Mouse (Mus musculus): Measurements from ENCODE around the gene Lat. TPM values are rescaled to one million over a fixed set of nuclear protein-coding genes. Genes with fewer than 3 reads are reported as not detected.

The Lat gene
- total RNA-seq, 2 experiments from 2014 or later, result 0.73 to 1.8 TPM

DNA sequence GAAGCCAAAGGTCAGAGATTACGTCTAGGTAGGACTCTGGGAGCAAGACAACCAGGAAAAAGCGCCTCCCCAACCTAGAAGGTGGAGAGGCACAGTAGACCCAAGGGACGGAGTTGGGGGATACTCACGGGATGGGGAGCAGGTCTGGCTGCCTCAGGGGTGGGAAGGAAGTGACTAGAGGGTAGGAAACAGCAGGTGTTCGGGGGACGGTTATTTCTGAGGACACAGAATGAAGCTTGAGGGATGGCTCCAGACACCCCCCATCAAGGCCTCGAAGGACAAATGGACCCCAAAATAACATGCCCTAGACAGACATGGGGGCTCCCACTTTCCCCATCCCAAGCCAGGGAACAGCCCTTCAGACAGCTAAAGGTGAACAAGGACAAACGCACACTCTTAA, 1.0 kb downstream of the Lat start:
- DNase-seq (ENCODE audit: low spot score in 2 of 2), result no peak

DNA sequence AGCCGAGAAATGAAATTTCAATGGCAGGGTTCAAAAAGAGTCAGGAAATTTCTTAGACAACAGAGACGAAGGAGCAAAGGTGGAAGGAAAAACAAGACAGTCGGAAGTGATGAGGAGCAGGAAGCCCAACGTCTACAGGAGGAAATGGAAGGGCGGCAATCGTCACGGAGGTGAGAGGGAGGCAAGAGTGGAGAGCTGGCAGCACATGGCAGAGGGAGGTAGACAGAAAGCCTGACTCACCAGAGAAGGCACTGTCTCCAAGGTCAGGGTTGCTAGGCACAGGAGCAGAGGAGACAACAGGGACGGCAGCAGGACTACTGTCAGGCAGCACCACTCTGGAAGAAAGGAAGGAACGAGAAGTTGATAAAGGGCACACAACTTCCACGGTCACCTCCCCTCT, 1.7 kb downstream of the Lat start:
- DNase-seq (ENCODE audit: low spot score in 2 of 2), result no peak

DNA sequence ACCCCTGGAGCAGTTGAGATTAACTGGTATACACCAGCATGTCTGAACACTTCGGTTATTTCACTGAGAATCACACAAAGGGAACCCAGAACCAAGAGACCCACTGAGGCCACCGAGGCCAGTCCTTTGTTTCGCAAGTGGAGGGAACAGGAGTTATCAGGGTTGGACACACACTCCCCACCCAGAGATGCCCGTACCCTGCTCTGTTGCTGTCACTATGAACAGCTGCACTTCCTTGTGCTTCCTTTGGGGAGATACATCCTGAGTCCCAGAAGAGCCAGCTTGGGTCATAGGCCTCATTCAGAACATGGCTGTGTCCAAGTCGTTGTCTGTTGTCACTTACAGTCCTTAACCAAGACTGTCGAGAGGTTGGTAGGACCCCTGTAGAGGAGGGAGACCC, 6.3 kb downstream of the Lat start:
- DNase-seq (ENCODE audit: low spot score in 2 of 2), result no peak

DNA sequence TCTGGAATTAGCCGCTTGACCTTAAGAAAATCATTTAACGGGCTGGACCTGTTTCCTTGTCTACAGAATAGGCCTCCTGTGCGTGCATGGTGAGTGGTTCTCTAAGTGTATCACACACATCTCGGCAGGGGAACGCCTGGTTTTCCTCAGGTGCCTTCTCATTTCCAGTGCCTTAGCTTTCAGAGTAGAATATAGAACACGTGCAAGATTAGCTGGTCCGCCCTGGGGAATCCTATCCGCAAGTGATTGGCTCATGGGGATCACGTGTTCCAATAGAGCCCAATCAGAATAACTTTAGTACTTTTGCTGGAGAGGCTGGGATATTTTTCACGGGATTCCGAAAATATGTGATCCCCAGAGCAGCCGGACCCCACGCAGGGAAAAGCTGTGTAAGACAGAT, 10.3 kb downstream of the Lat start:
- DNase-seq (ENCODE audit: low spot score in 2 of 2), result no peak

DNA sequence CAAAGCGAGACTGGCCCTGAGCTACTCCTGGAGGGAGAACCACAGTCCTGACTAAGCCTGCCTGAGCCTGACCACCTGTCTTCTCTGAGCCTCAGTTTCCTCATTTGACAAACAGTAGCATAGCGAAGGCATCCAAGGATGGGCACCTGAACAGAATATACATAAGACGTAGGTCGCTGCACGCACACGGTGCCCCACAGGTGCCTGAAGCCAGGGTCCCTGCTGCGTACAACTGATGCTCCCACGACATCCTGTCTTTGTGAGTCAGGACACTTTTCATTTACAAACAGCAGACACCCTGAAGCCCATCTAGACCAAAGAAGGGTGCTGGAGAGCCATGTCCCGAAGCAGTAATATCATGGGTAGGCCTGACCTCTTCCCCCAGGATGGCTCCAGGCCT, 11.0 kb downstream of the Lat start:
- no peak for DNase-seq (ENCODE audit: low spot score in 2 of 2)

DNA sequence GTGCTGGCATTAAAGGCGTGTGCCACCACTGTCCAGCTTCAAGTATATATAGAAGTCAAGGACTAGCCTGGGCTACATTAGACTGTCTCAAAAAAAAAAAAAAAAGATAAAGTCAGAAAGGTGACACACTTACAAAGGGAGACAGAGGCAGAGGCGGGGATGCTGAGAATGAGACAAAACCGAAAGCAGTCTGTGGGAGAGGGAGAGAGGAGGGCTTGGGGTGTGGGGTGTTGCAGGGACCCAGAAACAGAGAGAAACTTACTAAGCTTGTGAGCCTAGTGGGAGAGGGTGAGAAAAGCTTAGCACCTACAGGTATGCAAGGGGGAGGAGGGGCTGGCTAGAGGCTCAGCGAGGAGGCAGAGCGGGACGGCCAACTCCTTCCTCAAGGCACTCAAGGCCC, 11.5 kb downstream of the Lat start:
- DNase-seq (ENCODE audit: low spot score in 2 of 2), result no peak

DNA sequence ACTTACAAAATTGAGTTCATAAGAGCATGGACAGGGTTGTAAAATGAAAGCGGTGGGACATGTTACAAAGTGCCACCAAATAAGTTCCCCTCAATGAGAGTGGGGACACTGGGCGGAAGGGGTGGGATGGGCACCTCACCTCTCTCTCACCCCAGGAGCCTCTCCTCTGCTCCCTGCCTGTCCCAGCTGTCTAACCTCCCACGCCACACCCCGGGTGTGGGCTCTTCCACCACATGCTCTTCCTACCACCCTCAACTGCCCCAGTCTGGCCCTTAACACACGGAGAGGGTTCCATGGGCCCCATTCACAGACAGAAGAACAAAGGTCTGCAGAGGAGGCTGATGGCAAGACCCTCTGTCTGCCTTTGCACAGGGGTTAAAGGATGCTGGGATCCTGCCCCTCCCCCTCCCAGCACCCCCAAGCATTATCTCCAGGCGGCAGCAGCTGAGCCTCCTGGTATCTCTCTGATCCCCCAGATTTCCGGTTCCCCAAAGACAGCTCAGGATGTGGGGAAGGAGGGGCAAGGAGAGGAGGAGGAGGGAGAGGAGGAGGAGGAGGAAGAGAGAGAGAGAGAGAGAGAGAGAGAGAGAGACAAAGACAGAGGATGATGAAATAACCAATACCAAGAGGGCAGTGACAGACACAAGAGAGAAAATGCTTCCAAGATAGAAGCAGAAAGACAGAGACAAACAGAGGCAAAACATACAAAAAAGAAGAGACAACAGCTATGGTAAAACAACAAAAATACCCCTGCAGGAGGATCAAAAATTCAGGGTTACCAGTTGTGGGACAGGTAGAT, 12.4 kb downstream of the Lat start:
- DNase-seq (ENCODE audit: low spot score in 2 of 2), result no peak

DNA sequence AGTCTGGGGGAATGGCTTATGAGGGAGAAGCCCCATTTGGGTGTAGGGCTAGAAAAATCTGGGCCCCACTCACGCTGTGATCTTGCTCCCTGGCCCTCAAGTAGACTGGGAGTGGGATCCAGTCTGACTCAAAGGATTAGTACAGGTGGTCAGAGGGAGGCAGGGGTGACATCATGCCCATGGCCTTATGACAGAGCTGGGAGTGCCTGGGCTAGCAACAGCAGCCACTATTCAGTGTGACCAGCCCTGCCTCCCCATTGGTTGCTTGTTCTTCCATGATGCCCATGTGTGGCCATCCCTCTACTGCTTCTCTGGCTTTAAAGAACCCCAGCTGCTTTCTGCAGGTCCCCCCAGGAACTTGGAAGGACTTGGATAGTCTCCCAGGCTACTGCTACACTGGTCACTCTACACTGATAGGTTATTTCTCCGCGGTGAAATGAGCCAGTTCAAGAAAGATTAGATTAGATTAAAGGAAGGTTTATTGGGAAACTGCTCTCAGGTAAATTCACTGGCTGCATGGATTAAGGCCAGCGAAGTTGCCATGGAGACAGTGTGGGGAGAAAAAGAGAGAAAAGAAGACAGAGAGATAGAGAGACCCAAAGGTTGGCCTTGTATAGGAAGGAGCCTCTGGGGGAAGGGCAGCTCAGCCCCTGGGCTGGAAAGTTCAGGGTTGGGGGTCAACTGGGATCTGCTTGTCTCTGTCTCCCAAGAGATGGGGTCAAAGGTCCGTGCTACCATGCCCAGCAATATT, 13.3 kb downstream of the Lat start:
- DNase-seq (ENCODE audit: low spot score in 2 of 2), result peak in 1 of 2 experiments; percentile 39

DNA sequence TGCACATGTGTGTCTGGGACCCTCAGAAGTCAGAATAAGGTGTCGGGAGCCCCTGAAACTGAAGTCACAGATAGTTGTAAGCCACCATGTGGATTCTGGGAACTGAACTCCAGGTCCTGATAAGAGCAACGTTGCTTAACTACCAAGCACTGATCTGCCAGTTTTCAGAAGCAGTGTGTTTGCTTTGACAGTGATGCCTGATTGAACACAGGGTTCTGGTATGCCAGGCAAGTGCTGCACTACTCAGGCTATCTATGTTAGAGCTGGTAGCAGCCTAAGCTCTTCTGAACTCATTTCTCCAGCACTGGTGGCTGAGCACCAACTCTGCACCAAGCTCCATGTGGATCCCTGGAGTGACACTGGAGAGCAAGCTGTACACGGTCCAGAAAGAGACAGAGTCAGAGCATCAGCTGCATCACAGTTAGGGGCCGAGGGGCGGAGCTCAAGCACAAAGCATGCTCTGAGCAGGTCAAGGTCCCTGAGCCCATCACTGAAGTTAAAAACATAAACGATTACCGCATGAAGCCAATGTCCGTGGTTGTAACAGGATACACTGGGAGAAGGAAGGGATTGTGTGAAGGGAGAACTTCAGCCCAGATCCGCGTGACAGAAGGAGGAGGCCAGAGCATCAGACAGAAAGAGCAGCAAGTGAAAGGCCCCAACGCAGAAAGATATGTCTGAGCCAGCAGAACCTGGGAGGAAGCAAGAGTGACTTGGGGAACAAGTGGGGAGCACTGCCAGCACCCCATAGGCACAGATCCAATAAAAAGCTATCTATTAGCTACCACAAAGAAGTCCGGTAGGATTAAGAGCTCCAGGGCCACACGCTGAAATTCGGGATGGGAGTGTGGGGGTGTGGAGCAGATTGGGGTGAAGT, 14.4 kb downstream of the Lat start:
- no peak for DNase-seq (ENCODE audit: low spot score in 2 of 2)

DNA sequence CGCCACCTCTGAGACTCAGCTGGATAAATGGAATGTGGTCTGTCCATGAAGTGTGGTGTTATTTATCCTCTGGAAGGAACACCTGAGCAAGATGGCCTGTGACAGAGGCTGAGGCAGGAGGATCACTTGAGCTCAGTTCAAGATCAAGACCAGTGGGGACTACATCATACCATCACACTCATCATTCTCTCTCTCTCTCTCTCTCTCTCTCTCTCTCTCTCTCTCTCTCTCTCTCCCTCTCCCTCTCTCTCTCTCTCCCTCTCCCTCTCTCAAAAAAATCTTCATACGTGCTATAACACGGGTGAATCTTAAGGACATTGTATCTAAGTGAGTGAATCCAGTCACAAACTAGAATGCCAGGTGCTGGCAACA, 15.4 kb downstream of the Lat start:
- DNase-seq (ENCODE audit: low spot score in 2 of 2), result no peak

DNA sequence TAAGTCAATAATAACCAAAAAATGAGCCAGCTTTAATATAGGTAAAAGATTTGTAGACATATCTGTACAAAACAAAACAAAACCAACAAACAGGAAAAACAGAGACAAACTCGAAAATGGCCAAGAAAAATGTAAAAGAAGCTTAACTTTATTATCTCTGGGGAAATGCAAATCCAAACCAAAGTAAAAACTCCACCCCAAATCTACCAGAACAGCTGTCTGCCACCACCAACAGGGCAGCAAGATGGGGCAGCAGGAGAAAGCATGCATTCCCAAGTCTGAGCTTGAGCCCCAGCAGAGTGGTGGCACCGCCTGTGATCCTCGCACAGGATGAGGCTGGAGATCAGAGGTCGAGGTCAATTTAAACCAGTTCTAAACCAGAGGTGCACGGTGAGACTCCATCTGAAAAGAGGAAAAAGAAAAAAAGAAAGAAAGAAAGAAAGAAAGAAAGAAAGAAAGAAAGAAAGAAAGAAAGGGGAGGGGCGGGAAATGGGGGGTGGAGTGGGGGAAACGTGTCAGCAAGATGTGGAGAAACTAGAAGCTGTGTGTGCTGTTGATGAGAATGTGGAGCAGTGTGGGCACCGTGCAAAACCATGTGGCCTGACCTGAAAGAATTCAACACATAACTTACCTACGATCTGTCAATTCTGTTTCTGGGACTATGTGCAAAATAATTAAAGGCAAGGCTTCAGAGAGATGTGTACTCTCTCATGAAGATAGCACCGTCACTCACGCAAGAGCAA, 15.9 kb downstream of the Lat start:
- DNase-seq (ENCODE audit: low spot score in 2 of 2), result no peak

DNA sequence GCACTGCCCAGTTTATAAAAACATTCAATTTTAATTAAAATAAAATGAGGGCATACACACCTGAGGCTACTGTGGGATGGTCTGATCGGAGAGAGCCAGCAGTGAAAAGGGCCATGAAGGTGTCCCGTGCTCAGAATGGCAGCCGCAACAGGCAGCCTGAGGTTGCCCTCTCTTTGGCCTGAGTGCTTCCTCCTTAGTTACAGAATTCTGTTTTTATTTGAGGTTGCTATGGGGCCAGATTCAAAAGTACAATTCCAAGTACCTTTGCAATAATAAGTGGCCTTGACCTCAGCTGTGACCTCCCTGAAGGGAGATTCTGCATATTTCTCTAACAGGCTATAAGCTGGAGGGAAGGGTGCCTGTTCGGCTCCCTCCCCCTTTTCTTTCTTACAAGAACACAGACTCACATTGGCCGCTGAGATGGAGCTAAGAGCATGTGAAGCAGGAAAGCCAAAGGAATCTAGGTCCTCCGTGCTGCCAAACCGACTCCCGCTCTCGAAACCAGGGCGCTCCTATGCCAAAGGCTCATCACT, 17.9 kb downstream of the Lat start:
- DNase-seq (ENCODE audit: low spot score in 2 of 2), result no peak

DNA sequence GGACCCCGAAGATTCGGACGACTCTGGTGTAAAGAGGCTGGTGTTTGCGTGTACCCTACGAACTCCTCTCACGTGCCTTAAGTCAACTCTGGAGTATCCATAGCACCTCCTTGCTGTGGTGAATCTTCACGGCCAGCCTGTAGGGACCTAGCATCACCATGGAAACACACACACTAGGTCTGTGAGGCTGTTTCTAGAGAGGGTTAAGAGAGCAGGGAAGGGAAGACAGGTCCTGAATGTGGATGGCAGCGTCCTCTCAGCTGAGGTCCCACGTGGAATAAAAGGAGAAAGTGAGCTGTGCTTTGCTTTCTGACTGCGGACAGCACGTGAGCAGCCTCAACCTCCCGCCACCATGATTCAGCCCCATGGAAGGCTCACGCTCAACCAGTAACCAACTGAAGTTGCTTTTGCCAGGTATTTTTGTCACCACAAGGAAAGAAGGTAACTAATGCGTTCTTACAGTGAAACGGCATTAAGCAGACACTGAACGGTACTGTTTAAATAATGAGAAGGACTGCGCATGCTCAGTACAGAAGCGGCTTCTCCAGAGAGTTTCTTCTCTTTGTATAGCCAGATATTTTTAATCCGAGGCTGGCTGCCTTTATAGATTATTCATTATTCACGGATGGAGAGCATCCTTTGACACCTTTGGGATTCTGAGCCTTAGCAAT, 18.5 kb downstream of the Lat start:
- DNase-seq (ENCODE audit: low spot score in 2 of 2), result no peak

DNA sequence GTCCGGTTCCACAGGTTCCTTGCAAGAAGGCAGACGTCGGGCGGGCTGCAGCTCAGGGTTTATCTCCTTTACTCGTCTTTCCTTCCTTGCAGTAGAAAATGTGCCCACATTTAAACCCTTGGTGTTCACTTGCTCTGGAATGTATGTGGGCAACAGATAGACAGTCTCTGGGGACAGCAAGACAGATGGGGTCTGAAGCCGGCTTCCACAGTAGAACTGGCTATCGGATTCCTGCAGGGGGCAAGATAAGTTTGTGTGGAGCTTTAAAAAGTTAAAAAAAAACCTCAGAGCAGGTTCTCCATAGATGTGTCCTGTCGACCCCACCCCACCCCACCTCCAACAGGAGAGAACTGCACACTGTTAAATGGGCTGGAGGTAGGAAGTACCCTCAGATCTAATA, 21.1 kb downstream of the Lat start:
- DNase-seq (ENCODE audit: low spot score in 2 of 2), result no peak

DNA sequence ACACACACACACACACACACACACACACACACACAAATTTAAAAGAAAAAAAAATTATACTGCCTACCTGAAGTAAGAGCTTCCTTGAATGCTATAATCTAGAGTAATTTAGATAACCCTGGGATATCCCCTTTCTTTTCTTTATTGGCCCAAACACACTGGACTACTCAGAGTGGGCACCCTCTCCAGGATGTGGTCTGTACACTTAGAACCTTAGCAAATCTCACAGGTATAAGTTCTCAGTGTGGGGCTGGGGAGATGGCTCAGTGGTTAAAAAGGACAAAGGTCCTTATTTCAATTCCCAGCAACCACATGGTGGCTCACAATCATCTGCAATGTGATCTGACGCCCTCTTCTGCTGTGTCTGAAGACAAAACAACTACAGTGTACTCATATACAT, 22.3 kb downstream of the Lat start:
- DNase-seq (ENCODE audit: low spot score in 2 of 2), result no peak

DNA sequence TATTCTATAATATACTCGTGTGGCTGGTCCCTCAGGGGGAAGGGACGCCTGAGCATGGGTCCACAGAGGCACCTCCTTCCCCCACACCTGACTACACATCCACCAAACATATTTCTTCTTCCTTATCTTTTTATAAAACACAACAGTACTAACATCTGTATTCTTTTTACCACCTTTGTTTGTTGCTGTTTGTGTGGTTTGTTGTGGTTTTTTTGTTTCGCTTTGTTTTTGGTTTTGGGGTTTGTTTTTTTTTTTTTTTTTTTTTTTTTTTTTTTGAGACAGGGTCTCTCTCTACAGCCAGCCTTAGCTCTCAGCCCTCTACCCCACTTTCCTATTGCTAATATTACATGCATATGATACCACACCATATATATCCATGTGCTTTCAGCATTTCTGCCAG, 23.4 kb downstream of the Lat start:
- DNase-seq (ENCODE audit: low spot score in 2 of 2), result no peak

DNA sequence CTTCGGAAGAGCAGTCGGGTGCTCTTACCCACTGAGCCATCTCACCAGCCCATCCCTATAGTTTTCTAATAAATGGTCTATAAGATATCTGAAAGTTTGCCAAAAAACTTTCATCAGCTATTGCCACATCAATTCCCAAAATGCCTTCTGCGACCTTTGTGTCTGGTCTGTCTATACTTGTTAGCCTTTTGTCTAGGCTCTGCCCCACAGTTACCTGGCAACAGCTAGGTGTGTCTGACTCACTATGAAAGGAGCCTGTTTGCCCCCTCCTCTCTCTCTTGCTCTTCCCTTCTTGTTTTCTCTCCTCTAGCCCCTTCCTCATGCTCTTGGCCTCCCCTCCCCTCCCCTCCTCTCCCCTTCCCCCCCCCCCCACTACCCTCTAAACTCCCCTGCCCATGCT, 23.8 kb downstream of the Lat start:
- no peak for DNase-seq (ENCODE audit: low spot score in 2 of 2)

DNA sequence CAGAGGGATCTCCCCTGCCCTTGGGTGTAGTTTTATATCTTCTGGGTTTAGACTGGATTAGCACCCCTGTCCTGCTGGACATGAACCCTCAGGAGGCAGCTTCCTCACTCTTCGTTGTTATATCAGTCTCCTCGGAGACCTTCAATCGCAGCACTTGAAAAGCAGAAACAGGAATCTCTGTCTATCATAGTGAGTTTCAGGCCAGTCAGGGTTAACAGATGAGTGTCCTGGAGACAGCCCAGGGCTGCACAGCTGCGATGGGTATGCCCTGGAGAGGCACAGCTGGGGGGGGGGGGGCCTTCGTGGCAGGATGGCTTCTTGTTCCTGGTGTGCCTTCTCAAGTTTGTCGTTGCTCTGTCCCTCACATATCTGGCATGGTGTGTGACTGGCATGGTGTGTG, 28.5 kb downstream of the Lat start:
- no peak for DNase-seq (ENCODE audit: low spot score in 2 of 2)

DNA sequence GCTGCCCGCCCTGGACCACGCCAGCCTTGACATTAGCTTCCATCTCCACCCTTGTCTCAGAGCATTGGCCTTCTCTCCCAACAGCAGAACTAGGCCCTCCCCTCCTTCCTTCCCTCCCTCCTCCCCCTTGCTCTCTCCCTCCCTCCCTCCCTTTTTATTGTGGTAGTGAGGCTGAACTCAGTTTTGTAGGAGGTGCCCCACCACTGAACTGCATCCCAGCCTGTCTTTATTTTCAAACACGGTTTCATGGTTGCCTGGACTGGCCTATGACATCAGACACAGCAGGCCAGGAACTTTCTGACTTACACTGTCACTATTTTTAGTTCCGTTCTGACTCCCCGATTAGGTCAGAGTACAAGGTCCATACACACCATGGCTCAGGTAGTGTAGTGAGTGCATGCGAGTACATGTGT, 29.2 kb downstream of the Lat start:
- no peak for DNase-seq (ENCODE audit: low spot score in 2 of 2)

DNA sequence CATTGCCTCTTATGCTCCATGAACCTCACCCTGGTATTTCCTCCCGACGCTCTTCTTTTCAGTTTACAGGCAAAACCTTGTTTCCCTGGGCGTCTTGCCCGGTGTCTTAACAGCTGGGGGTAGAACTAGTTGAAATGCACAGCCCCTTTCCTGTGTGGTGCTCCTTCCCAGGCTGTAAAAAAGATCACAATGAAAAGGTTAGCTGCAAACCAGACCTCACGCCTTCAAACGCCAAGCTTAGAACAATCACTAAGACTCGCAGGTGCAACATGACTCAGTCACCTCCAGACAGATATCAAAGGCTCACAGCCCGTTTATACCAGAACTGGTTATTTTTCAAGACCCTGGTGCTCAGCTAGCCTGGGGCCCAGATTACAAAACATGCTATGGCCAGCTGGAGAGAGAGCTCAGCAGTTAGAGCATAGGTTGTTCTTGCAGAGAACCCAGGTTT, 29.8 kb downstream of the Lat start:
- DNase-seq (ENCODE audit: low spot score in 2 of 2), result no peak

Measured in layer of hippocampus, postnatal 10 days (tissue).